Mouse (Mus musculus): ENCODE results near the gene BC049715.
"Not testable (repeated sequence)": the region's sequence is repeated elsewhere in the genome, so short reads cannot be mapped to it uniquely, and the experiment has no call there.

BC049715 gene

GRCm38 (mm10) chr6:136848399-136848798, 21.0 kb downstream of the BC049715 start:
- intact Hi-C loops (cut with DNase I): no loop called here

DNA sequence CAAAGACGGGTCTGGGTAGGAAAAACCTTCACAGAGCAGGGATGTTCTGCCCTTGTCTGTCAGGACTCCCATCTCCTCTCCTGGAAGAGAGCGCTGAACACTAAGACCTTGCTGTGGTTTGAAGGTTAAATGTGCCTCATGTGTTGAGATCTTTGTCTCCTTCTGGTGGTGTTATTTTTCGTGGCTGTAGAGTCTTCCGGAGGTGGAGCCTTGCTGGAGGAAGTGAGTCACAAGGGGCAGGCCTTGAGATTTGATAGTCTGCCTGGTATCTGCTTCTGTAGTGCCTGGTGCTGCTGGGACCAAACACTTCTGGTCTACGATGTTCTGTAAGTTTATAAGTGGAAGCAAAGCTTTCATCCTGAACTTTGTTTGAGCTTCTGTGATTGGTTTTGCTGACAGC, 21.5 kb downstream of the BC049715 start:
- intact Hi-C loops (cut with DNase I): no loop called here

DNA sequence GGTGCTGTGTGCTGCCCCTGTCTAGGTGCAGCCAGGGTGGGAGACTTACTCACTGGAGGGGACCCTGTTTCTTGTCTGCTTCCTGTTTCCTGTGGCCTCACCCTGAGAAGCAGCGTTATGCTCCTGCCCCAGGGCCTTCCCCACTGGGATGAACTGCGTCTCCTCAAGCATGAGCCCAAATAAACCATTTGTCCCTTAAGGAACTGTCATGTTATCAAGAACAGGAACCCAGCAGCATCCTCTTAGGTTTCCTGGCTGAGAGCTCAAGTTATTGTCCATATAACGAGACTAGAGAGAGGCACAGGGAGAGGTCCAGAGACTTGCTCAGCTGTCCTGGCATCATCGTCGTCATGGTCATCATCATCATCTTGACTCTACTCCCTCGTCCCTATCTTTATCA, 22.8 kb downstream of the BC049715 start:
- intact Hi-C loops (cut with DNase I): no loop called here

DNA sequence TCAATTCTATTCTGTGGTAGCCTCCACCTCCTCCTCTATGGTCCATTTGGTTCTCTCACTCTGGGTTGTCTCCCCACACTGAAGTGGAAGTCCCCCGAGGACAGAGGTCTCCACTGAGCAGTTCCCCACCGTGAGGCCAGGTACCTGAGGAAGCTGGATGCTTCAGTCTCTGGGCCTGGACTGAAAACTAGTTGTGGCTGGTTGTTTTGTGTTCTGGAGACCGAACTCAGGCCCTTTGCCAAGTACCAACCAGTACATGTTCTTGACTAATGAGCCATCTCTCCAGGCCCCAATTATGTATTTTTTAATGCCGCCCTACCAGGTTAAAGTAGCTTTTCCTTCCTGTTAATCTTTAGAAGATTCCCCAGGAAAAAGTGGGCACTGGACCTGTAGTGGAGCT, 24.9 kb downstream of the BC049715 start:
- intact Hi-C loops (cut with DNase I): no loop called here

GRCm38 (mm10) chr6:136852762-136853161, 25.3 kb downstream of the BC049715 start:
- intact Hi-C loops (cut with DNase I): no loop called here

GRCm38 (mm10) chr6:136854361-136854781, 26.9 kb downstream of the BC049715 start:
- intact Hi-C loops (cut with DNase I): no loop called here

DNA sequence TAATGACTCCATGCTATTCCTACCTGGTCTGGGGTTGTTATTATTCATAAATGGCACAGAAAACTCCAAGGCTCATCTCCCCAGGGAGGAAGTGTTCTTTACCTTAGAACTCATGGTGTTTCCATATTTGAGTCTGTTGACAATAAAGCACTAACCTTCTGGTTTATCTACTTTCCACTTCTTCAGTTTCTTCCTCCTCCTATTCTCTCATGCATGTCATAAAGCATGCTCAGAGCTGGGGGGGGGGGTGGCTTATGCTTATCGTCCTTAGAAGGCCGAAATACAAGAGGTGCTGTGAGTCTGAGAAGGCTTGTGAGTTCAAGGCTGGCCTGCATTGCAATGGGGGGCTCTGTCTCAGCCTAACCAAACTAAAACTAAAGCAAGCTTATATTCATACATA, 27.8 kb downstream of the BC049715 start:
- intact Hi-C loops (cut with DNase I): no loop called here

DNA sequence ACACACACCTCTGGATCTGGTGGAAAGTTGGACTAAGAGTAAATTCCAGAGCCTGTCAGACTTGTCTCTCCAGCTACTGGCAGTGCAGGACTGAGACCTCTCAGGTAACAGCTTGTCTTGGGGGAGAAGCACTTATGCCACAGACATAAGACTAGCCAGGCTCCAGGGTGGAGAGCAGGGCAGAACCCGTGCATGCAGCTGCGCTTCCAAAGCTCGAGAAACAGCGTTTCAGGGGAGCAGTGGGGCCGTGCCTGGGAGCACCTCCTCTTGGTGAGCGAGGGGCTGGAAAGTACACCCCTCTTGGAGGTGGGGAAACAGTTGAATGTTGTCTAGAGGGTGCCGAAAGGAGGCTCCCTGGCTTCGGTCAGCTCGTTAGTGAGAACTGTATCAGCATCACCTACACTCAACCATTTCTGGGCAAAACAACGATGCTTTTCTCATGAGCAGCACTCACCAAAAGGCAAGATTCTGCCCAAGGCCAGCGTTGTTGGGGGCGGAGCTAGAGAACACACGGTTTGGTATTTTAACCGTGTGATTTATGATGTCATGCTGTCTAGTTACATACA, 28.7 kb downstream of the BC049715 start:
- intact Hi-C loops (cut with DNase I): no loop called here

GRCm38 (mm10) chr6:136857186-136857872, 29.9 kb downstream of the BC049715 start, which contains the start of gene Art4:
Gene Art4 (minus strand): TSS chr6:136857733.
- intact Hi-C loops (cut with DNase I): no loop called here

DNA sequence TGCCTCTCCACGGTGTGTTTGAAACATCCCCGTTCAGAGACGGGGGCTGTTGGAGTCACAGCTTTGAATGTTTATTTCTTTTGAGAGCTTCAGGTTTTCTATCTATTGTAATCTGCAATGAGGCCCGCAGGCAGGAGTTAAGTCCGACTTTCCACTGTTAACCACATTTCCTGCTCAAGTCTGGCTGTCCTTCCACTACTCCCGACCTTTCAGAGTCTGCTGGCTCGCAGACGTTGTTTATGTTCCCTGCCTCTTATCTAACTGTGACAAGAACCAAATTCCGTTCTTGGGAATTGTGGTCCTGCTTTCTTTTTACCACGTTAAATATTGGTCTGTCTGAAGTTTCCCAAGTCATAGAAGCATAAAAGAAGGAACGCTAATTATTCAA, 30.4 kb downstream of the BC049715 start:
- intact Hi-C loops (cut with DNase I): no loop called here

DNA sequence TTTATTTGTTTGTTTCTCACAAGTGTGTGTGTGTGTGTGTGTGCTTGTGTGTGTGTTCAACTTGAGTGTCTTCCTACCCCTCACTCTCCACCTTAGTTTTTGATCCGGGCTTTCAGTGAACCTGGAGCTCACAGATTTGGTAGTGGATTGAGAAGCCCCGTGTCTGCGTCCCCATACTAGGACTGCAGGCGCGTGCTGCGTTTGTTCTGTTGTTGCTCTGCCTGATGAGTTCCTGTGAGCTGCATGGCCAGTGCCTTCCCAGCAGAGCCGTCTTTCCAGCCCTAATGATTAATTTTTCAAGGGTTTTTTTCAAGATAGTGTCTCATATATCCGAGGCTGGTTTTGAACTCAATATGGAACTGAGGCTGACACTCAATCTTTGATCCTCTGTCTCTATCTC, 31.0 kb downstream of the BC049715 start:
- intact Hi-C loops (cut with DNase I): no loop called here

GRCm38 (mm10) chr6:136861020-136861419, 33.6 kb downstream of the BC049715 start:
- intact Hi-C loops (cut with DNase I): loop anchor here (1.0 to 5.0 kb wide), 3 partner anchors 59 to 121 kb away; no protein-coding TSS in a partner anchor

DNA sequence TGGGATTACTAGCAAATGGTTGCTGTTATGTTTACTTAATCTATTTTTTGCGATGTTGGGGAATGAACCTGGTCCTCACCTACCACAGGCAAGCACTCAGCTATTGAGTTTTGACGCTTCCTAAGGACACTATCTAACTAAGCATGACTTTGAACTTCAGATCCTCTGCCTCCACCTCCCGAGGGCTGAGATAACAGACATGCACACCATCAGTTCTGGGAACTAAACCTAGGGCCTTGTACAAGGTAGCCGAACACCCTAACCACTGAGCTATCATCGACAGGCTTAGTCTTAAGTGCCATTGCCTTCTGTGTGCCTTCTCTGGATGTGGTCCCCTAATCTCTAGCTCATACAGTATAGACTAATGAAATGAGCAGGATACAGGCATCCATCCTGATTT, 37.9 kb downstream of the BC049715 start:
- intact Hi-C loops (cut with DNase I): no loop called here

DNA sequence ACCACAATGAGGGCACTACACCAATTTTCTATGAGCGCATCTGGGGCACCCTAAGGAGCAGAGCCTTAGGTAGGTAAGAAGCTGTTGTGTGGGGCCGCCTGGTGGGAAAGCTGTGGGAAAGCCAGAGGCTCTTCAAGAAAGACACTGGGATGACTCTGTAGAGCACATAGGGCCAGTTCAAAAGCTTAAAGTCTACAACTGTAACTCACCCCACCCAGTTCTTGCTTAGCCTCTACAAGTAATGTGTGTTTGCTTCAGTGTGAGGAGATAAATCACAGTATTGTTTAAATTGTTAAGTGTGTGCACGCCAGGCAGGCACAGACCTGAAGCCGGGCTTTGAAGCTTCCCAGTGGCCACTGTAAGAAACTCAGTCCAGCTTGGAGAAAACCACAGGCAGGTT, 38.7 kb downstream of the BC049715 start:
- intact Hi-C loops (cut with DNase I): no loop called here

DNA sequence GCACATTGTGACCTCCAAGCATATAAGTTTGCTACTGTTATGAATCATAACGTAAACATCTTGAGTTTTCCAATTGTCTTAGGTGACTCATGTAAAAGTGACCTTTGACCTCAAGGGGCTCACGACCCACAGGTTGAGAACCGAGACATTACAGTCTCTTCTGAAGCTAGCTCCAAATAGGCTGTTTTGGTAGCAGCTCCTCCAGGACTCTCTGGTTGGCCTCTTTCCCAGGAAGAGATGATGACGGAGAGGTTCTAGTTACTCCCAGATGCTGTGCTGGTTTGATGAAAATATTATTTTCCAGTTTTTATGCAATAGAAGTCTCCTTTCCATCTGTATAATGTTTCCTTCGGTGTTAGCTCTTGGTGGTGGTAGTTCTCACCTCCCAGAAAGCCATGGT, 41.5 kb downstream of the BC049715 start:
- intact Hi-C loops (cut with DNase I): no loop called here

GRCm38 (mm10) chr6:136874599-136874998, 47.2 kb downstream of the BC049715 start:
- intact Hi-C loops (cut with DNase I): no loop called here

- intact Hi-C loops (cut with DNase I): no loop called here
Observed at GRCm38 (mm10) chr6:136875670-136876069, 48.2 kb downstream of the BC049715 start, which contains the start of gene Mgp. Gene Mgp (minus strand): TSS chr6:136875823.

DNA sequence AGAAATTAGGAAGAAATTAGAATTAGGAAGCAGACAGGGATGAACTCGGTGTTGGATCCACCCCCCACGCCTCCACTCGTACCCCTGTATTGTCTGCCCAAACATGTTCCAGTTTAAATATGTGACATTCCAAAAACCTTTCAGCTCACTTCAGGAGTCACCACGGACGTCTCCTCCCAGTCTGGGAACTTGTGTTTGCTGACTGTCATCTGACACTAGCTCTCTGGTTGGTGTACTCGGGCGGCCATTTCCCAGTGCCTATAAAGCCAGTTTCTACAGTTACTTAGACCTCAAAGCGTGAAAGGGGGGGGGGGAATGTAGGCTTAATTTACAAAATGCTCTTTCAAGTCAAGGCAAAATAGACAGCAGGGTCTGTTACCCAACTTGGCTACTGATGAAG, 54.3 kb downstream of the BC049715 start:
- intact Hi-C loops (cut with DNase I): no loop called here

DNA sequence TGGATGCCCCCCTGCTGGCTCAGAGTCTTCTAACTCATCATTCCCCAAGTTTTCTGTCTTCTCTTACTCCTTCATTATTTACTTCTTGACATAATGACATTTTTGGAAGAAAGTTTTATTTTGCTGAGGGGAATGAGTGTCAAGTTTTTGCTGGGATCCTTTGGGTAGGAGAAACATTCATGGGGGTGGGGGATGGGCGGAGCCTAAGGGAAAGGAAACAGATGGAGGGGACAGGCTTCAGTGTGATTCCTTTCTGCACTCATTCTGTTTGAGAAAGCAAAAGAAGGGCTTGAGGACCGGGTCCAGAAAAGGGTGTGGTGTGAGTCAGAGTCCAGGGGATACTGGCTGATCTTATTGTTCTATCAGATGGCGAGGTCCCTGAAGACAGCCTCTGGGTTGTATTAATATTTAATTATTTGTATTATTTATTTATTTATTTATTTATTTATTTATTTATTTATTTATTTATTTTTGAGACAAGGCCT, 56.0 kb downstream of the BC049715 start:
- intact Hi-C loops (cut with DNase I): no loop called here

GRCm38 (mm10) chr6:136883961-136884360, 56.5 kb downstream of the BC049715 start:
- intact Hi-C loops (cut with DNase I): no loop called here

GRCm38 (mm10) chr6:136884766-136885165, 57.3 kb downstream of the BC049715 start:
- intact Hi-C loops (cut with DNase I): not testable (repeated sequence)

GRCm38 (mm10) chr6:136887854-136888253, 60.4 kb downstream of the BC049715 start:
- intact Hi-C loops (cut with DNase I): no loop called here

DNA sequence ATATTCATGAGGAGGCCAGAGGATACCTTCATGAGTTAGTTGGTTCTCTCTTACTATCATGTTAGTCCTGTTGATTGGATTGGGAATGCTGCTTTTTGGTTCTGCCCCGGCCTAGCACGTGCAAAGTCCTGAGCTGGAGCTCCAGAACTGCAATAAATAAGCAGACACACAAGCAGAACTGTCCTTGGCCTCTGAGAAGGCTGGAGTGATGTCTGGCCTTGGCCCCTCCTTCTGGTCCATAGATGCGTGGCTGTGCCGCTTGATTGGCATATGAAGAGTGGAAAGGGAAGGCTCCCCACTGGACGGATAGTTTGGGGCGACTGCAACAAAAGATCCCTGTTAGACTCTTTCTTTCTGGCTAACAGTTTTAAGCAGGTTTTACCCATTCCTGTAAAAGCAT, 61.6 kb downstream of the BC049715 start:
- intact Hi-C loops (cut with DNase I): no loop called here

Measured in adrenal gland (tissue).